Mouse (Mus musculus): Measurements from ENCODE around the gene Prpf40a. TPM values are rescaled to one million over a fixed set of nuclear protein-coding genes. Genes with fewer than 3 reads are reported as not detected.

Prpf40a gene
- polyA plus RNA-seq, 1 experiment: 14.2 TPM

DNA sequence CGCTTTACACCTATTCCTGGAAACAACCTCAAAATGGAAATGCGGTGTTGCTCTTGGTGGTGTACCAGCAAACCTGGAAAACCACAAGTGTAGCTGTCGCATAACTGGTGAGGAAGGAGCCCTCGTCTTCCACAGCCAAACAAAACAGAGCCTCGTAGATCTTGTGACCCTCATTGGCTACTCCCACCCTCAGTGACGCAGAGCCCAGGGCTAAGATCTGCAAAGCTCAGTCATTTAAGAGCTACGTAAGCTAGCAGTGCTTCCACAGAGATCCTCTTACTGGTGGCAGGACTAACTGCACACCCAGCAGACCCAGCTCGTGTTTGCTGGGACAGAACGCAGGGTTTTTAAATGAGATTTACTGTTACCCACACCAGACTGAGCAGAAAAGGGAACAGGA, 96.1 kb downstream of the Prpf40a start:
- DNase-seq (ENCODE audit: low read depth in 1 of 2, low spot score in 2 of 2): no peak
- 26% methylated on average over 9 of the region's 9 CpGs for WGBS
- Histone ChIP-seq H3K36me3 (ENCODE audit: control insufficient read depth, insufficient read depth, low read length) (no peaks in the 10 kb centered on the region), H3K27me3 (ENCODE audit: control insufficient read depth, insufficient read depth, low read length) (no peaks in the 10 kb centered on the region), H3K27ac (ENCODE audit: insufficient read depth, low read length) (no peak overlapping the region), H3K4me1 (ENCODE audit: control insufficient read depth, insufficient read depth, insufficient read length) (no peaks in the 10 kb centered on the region), H3K4me3 (ENCODE audit: extremely low read depth, insufficient read depth, insufficient read length) (no peak overlapping the region)
- TF ChIP-seq POLR2A (IDR thresholded peaks at IDR 0.05; ENCODE audit: low read depth, low read length) (no peak), CTCF (IDR thresholded peaks at IDR 0.05; ENCODE audit: extremely low read depth, insufficient read depth, insufficient read length, insufficient replicate concordance) (no peak)

DNA sequence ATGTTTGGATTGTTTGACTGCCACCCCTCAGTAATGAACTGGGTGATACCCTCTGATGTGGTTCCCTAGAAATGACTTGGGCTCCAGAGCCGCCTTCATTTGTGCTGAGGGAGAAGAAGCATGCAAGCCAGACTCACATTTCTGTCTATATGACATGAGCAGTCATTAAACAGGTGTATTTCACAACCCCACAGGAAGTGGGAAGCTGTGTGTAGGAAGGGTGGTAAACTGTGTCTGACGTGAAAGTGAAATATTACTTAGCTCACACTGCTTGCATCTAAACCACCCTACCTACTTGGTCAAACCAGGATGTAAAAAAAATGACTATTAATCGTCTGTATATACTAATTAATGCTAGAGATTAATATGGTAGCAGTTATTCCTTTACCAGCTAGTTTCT, 102.3 kb downstream of the Prpf40a start:
- Histone ChIP-seq H3K27ac (ENCODE audit: insufficient read depth, low read length) (no peak overlapping the region), H3K27me3 (ENCODE audit: control insufficient read depth, insufficient read depth, low read length) (no peaks in the 10 kb centered on the region), H3K4me3 (ENCODE audit: extremely low read depth, insufficient read depth, insufficient read length) (no peak overlapping the region), H3K4me1 (ENCODE audit: control insufficient read depth, insufficient read depth, insufficient read length) (no peaks in the 10 kb centered on the region), H3K36me3 (ENCODE audit: control insufficient read depth, insufficient read depth, low read length) (no peaks in the 10 kb centered on the region)
- TF ChIP-seq POLR2A (IDR thresholded peaks at IDR 0.05; ENCODE audit: low read depth, low read length): no peak
- no peak for DNase-seq (ENCODE audit: low read depth in 1 of 2, low spot score in 2 of 2)
- 37% methylated on average over 3 of the region's 3 CpGs for WGBS

DNA sequence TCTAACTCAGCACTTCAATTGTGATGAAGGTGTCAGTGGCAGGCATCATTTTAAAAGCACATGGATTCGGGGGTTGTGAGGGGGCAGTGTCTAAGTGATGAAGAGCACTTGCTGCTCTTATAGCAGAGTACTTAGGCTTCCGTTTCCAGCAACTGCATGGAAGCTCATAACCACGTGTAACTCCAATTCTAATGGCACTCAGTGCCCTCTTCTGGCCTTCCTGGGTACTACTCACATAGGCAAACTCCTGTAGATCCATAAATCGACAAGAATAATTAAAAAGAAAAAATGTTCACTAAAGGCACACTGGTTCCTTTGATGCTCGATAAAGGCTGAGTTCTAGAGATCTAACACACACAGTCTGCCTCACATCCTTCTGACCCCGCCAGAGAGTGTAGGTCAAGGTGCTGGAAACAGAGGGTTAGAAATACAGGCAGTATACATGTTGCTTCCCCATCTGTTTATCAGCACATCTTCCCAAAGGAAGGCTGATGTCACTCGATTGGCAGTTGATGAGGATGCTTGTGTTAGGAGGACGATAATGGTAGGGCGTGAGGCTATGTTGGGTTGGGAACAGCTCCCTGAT, 105.4 kb downstream of the Prpf40a start:
- peak in 1 of 2 experiments; percentile 18 for DNase-seq (ENCODE audit: low read depth in 1 of 2, low spot score in 2 of 2)
- no peaks in the 10 kb centered on the region for H3K27me3 ChIP-seq (ENCODE audit: control insufficient read depth, insufficient read depth, low read length)
- H3K4me1 ChIP-seq (ENCODE audit: control insufficient read depth, insufficient read depth, insufficient read length): no peaks in the 10 kb centered on the region
- H3K4me3 ChIP-seq (ENCODE audit: extremely low read depth, insufficient read depth, insufficient read length): no peak overlapping the region
- no peak for TF ChIP-seq CTCF (IDR thresholded peaks at IDR 0.05; ENCODE audit: extremely low read depth, insufficient read depth, insufficient read length, insufficient replicate concordance)
- no peak for TF ChIP-seq POLR2A (IDR thresholded peaks at IDR 0.05; ENCODE audit: low read depth, low read length)
- no peak overlapping the region for H3K27ac ChIP-seq (ENCODE audit: insufficient read depth, low read length)
- 58% methylated on average over 9 of the region's 9 CpGs for WGBS
- H3K36me3 ChIP-seq (ENCODE audit: control insufficient read depth, insufficient read depth, low read length): no peaks in the 10 kb centered on the region

Other genes with a start within 250 kb of the Prpf40a start
- 7.8 and 8.0 TPM in 2 replicates for gene Arl6ip6, start 442 bp upstream of the Prpf40a start, polyA plus RNA-seq (2012; rRNA removed)

Measured in spleen, adult 2 months (tissue).